Comparison of ENCODE assay signal across 17 mouse cellular contexts in the genomic region with DNA sequence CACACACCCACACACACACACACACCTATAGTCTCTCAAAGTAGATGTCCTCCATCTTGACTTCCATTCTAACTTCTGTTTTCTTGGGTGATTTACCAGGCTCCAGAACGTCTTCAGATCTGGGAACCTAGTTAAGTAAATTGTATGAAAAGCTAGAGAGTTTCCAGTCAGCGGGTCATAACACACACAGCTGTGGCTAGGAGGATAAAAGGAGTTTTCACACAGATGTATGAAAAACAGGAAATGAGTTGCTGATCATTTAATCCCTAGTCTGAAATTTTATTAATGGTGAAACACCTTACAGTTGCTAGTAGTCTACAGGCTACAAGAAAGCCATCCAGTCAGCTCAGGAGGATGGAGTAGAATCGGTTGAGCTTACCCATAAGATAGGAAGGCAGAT.
"Had no signal": no experiment of that assay in that cellular context is flagged by ENCODE, and none has a peak within 500 bp of the region (broad histone marks: within the 10 kb centered on the region; RNA-seq: fewer than 3 reads in every experiment).

No protein-coding gene starts in this region.

- H3K4me1 ChIP-seq: liver, embryonic 13.5 days; midbrain, embryonic 13.5 days had no signal

- ATAC-seq: intestine, postnatal 0 days; midbrain, embryonic 13.5 days; midbrain, embryonic 16.5 days had no signal

- H3K27ac ChIP-seq: kidney, embryonic 15.5 days; left cerebral cortex, adult 2 months; liver, embryonic 13.5 days; midbrain, embryonic 13.5 days; stomach, embryonic 15.5 days had no signal

- H3K27me3 ChIP-seq: kidney, embryonic 15.5 days; liver, embryonic 13.5 days; midbrain, embryonic 13.5 days; stomach, embryonic 15.5 days had no signal

- H3K9me3 ChIP-seq: kidney, embryonic 15.5 days; liver, embryonic 13.5 days; midbrain, embryonic 13.5 days; stomach, embryonic 15.5 days had no signal

- H3K4me2 ChIP-seq: kidney, embryonic 15.5 days; liver, embryonic 13.5 days; midbrain, embryonic 13.5 days; stomach, embryonic 15.5 days had no signal

- H3K36me3 ChIP-seq: kidney, embryonic 15.5 days; liver, embryonic 13.5 days; midbrain, embryonic 13.5 days; stomach, embryonic 15.5 days had no signal

- DNase-seq: kidney, adult 8-10 months; kidney, postnatal 10 days; kidney, postnatal 36 days; layer of hippocampus, postnatal 36 days; liver, embryonic 13.5 days; lung, adult 2 months; lung, postnatal 14 days; lung, postnatal 4 days; right cerebral cortex, adult 18-20 months; thymus, postnatal 25 days had no signal

- H3K4me3 ChIP-seq: kidney, embryonic 15.5 days; left cerebral cortex, adult 2 months; liver, embryonic 13.5 days; midbrain, embryonic 13.5 days; myocyte; stomach, embryonic 15.5 days had no signal

- H3K9ac ChIP-seq: kidney, embryonic 15.5 days; liver, embryonic 13.5 days; midbrain, embryonic 13.5 days; stomach, embryonic 15.5 days had no signal
